Mouse (Mus musculus) thymus, adult 2 months (tissue): ENCODE measurements around the gene Slc9a3r1. TPM values are rescaled to one million over a fixed set of nuclear protein-coding genes. Genes with fewer than 3 reads are reported as not detected.

ENCODE experiments used
- DNase-seq: peaks from one replicate; pipeline ENCODE4 v3.0.0; 2021
- H3K27ac ChIP-seq: fragments of 200-500 bp; 2 replicates; pipeline ENCODE4 v1.5.1; 2012; ENCODE audit warnings: low read length, control low read depth; ENCODE audit not compliant: control insufficient read depth, insufficient read depth
- H3K27me3 ChIP-seq: fragments of 200-500 bp; 2 replicates; pipeline ENCODE4 v1.6.1; 2012; ENCODE audit warnings: mild to moderate bottlenecking, low read length, moderate library complexity, mixed read lengths; ENCODE audit not compliant: control insufficient read depth, insufficient read depth
- H3K36me3 ChIP-seq: fragments of 200-500 bp; 2 replicates; pipeline ENCODE4 v1.6.1; 2012; ENCODE audit warnings: mild to moderate bottlenecking, low read length, moderate library complexity; ENCODE audit not compliant: control insufficient read depth, insufficient read depth
- H3K4me1 ChIP-seq: fragments of 200-500 bp; replicated peaks from 2 replicates; pipeline ENCODE4 v1.6.1; 2012; ENCODE audit warnings: low read length; ENCODE audit not compliant: control insufficient read depth, insufficient read depth
- H3K4me3 ChIP-seq: fragments of 200-500 bp; 2 replicates; pipeline ENCODE4 v1.5.1; 2012; ENCODE audit warnings: mild to moderate bottlenecking, low read length, control low read depth, moderate library complexity; ENCODE audit not compliant: control insufficient read depth, insufficient read depth
- CTCF ChIP-seq: fragments of 200-500 bp; IDR thresholded peaks from 2 replicates; pipeline ENCODE4 v1.5.1; 2012; ENCODE audit warnings: mild to moderate bottlenecking, control low read depth, low read length, moderate library complexity, borderline replicate concordance; ENCODE audit not compliant: control insufficient read depth, poor library complexity, insufficient read depth; ENCODE audit errors: extremely low read depth
- POLR2A ChIP-seq: fragments of 200-500 bp; IDR thresholded peaks from 2 replicates; pipeline ENCODE4 v1.6.1; 2012; ENCODE audit warnings: mild to moderate bottlenecking, low read length, control low read depth, moderate library complexity; ENCODE audit not compliant: control insufficient read depth, poor library complexity, insufficient read depth; ENCODE audit errors: extremely low read depth
- WGBS: fragments of 180-500 bp; shearing (Covaris S2); methylation state at CpG from one replicate; pipeline ENCODE4 v1.1.7; 2018; 5-methylcytosine and 5-hydroxymethylcytosine counted together
- polyA plus RNA-seq: library from polyadenylated mRNA; depleted of rRNA; stranded (reverse); fragments of >200 nt; gene quantifications from 2 replicates; pipeline ENCODE4 v1.2.3, GENCODE M21; 2012

Slc9a3r1 gene
- polyA plus RNA-seq, 1 experiment, result 207 TPM

DNA sequence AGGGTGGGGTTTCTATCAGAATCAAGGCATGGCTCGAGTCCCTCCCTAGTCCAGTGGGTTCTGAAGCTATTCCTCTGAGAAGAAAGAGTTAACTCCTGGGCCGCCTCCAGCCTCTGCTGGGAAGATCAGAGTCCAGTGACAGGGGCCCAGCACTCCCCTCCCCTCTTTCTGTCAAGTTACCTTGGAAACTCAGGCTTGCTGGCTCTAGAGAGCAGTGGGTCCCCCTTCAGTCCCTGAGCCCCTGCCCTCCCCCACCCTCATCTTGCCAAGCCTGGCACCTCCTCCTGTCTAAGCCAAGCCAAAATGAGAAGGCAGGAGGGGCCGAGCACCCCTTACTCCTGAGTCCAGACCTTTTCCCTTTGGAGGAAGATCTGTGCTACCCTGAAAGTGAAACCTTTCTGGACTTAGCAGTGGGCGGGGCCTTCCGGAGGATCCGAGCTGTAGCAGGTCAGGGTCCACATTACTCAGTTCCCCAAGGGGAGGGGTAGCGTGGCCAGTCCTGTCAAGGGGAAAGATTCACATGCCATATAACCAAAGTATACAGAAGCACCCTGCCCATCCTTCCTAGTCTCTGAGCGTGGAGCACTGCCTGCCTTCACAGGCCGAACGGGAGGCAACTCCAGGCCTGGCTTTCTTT is 14.5 kb downstream of the Slc9a3r1 start:
- Histone ChIP-seq H3K27me3 (no peaks in the 10 kb centered on the region), H3K4me1 (peaks cover 23% of the 10 kb centered on the region), H3K36me3 (peaks cover 70% of the 10 kb centered on the region), H3K4me3 (no peak overlapping the region), H3K27ac (no peak overlapping the region)
- TF ChIP-seq CTCF, result no peak
- TF ChIP-seq POLR2A, result no peak
- 91% methylated on average over 10 of the region's 10 CpGs for WGBS
- no peak for DNase-seq

DNA sequence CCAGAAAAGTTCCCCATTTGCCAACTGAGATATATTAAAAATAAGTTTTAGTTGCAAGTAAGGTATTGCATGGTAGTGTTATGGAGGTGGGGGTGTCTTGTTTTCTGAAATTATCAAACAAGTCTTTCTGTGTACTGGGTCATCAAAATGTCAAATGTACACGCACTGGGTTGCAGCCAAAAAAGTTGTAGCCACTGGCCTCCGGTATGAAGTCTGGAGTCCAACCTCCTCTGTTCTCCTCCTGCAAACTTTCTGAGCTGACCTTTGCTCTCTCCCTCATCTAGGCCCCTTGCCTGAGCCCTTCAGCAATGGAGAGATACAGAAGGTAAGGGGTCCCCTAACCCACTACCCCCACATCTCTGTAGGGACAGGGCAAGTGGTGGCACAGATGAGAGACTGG is 15.6 kb downstream of the Slc9a3r1 start:
- H3K27ac ChIP-seq, result no peak overlapping the region
- DNase-seq, result no peak
- peaks cover 70% of the 10 kb centered on the region for H3K36me3 ChIP-seq
- WGBS, result 94% methylated on average over 2 of the region's 2 CpGs
- H3K4me3 ChIP-seq, result no peak overlapping the region
- H3K27me3 ChIP-seq, result no peaks in the 10 kb centered on the region
- peaks cover 14% of the 10 kb centered on the region for H3K4me1 ChIP-seq
- no peak for TF ChIP-seq POLR2A
- TF ChIP-seq CTCF, result no peak

DNA sequence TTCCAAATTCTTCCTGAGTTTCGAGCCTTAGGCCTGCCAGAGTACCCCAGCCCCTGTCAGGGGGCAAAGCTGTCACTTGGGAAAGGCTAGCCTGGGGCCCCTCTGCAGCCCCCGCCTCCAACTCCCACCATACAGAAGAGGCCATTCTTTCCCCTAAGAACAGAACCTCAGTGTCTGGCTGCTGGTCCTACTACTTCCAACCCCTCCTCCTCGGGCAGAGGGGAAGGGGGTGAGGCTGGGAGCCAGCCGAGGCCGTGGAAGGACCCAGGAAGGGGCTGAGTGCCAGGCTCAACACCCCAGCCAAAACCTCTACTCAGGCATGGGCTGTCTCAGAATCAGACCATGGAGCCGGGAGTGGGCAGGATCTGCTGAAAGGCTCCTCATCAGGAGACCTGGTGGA is 16.1 kb downstream of the Slc9a3r1 start:
- 94% methylated on average over 6 of the region's 6 CpGs for WGBS
- peaks cover 70% of the 10 kb centered on the region for H3K36me3 ChIP-seq
- TF ChIP-seq POLR2A (no peak), CTCF (no peak)
- no peak overlapping the region for H3K4me3 ChIP-seq
- no peaks in the 10 kb centered on the region for H3K27me3 ChIP-seq
- peaks cover 12% of the 10 kb centered on the region for H3K4me1 ChIP-seq
- no peak overlapping the region for H3K27ac ChIP-seq
- no peak for DNase-seq

DNA sequence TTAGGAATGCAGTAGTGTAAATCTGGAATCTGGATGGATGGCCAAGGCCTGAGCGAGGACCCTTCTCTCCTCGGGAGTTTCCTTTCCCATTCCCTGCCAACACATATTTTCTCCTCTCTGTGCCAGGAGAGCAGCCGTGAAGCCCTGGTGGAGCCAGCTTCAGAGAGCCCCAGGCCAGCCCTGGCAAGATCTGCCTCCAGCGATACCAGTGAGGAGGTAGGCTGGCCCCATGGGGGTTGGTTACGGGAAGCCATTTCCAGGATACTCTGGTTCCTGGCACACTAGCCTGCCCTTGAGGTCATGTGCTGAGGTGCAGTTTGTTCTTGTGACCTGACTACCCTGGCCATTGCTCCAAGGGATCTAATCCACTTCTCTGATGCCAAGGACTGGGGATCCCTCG is 16.7 kb downstream of the Slc9a3r1 start:
- Histone ChIP-seq H3K4me1 (peaks cover 12% of the 10 kb centered on the region), H3K27ac (no peak overlapping the region), H3K36me3 (peaks cover 70% of the 10 kb centered on the region), H3K4me3 (no peak overlapping the region), H3K27me3 (no peaks in the 10 kb centered on the region)
- DNase-seq, result no peak
- 93% methylated on average over 6 of the region's 6 CpGs for WGBS
- TF ChIP-seq CTCF (no peak), POLR2A (no peak)

- H3K27me3 ChIP-seq, result no peaks in the 10 kb centered on the region
- H3K4me3 ChIP-seq, result no peak overlapping the region
- WGBS, result 36% methylated on average over 12 of the region's 12 CpGs
- peaks cover 19% of the 10 kb centered on the region for H3K4me1 ChIP-seq
- peaks cover 50% of the 10 kb centered on the region for H3K36me3 ChIP-seq
- peak; percentile 92 for DNase-seq
- TF ChIP-seq POLR2A (no peak), CTCF (peak; percentile 92)
- H3K27ac ChIP-seq, result no peak overlapping the region
Measured at GRCm38 (mm10) chr11:115181913-115182638, 18.9 kb downstream of the Slc9a3r1 start.

- Histone ChIP-seq H3K36me3 (peaks cover 21% of the 10 kb centered on the region), H3K27me3 (no peaks in the 10 kb centered on the region), H3K27ac (no peak overlapping the region; the same call in 1 of the 2 replicates), H3K4me1 (peaks cover 36% of the 10 kb centered on the region), H3K4me3 (no peak overlapping the region)
- 25% methylated on average over 4 of the region's 4 CpGs for WGBS
- no peak for TF ChIP-seq POLR2A
- TF ChIP-seq CTCF, result no peak
- DNase-seq, result no peak
Measured at GRCm38 (mm10) chr11:115184973-115185372, 21.8 kb downstream of the Slc9a3r1 start.

DNA sequence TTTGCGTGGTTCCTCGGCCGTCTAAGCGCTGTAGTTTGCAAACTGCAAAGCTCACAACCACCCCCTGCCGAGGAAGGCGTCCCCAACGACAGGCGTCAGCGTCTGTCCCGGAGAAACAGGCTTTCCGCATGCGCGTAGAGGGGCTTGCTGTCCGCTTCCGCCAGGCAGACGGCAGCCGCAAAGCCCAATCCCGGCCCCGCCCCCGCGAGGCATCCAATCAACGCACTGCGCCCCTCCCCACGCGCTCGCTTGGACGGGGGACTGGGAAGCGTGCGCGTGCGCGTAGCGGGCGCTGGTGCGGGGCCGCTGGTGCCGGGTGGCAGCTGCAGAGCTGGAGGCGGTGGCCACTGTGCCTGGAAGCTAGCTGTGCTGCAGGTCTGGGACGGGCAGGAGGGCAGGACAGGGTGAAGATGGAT is 24.1 kb downstream of the Slc9a3r1 start, which contains the start of gene Tmem104:
Tmem104 (plus strand) TSS at position 264 of the 416 bp plus-strand sequence.
- under 1% methylated on average over 39 of the region's 39 CpGs for WGBS
- no peaks in the 10 kb centered on the region for H3K36me3 ChIP-seq
- peaks cover 41% of the 10 kb centered on the region for H3K4me1 ChIP-seq
- DNase-seq, result peak; percentile 100
- H3K4me3 ChIP-seq, result peak within 1 kb of the TSS; percentile 61
- H3K27me3 ChIP-seq, result no peaks in the 10 kb centered on the region
- TF ChIP-seq POLR2A, result peak; percentile 91
- peak; percentile 78 for TF ChIP-seq CTCF
- peak within 1 kb of the TSS; percentile 47 for H3K27ac ChIP-seq
